Mouse (Mus musculus) adipocyte (in vitro differentiated cells): ENCODE results near the gene H1f0.
A peak's percentile ranks its signal among the peaks of the same experiment; 100 is the strongest.

Source experiments
- DNase-seq: peaks from one replicate; pipeline ENCODE4 v3.0.0-alpha.2; 2016; ENCODE audit warnings: low spot score

Gene H1f0

GRCm38 (mm10) chr15:79028237-79028738, at the start of gene H1f0:
H1f0 (plus strand) TSS chr15:79028450.
- DNase-seq, result peak; percentile 85

GRCm38 (mm10) chr15:78978875-78979274, 49.4 kb upstream of the H1f0 start:
- peak; percentile 97 for DNase-seq

DNA sequence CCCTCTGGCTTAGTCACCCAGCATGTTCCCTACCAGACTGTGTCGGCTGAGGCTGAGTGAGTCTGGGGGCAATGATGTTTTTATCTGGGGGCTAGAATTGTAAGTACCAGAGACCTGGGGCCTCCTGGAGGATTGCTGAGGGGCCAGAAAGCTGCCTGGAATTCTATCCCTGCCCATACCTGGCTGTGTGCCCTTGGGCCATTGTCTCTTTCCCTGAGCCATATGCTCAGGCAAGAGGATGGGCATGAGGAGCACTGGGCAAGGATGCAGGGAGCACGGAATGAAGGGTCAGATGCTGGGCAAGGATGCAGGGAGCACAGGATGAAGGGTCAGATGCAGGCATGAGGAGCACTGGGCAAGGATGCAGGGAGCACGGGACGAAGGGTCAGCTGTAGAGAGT, 48.2 kb upstream of the H1f0 start:
- DNase-seq, result no peak

DNA sequence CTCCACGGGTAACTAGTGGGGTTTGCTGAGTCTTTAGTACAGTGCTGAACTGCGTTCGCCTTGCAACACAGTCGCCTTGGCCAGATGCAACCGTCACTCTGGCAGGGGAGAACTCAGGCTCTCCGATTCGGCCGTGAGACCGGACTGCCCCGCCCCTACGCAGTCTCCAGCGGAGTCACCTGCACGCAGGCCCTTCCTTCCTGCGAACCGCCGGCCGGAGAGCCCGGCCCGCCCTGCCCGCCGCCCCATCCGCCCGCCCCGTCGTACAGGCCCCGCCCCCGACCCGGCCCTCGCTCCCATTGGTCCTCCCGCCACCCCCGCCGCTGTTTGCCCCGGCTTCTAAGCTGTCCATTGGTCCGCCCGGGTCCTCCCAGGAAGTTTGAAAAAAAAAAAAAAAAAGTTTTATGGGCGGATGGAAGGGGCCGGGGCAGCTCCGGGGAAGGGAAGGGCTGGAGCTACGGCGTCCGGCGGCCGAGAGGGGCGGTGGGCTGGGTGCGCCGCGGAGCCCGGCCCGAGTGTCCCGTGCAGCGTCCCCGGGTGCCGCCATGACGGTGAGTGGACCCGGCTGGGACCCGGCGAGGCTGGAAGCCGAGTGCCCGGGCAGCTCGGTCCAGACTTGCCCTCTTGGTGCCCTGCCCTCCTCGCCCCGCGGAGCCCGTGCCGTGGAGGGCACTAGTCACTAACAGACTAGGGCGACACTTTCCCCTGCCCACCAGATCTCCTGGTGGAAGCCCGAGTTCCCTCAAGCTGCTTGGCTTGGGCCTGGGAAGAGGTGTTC, 45.4 kb upstream of the H1f0 start:
- DNase-seq, result peak; percentile 89

DNA sequence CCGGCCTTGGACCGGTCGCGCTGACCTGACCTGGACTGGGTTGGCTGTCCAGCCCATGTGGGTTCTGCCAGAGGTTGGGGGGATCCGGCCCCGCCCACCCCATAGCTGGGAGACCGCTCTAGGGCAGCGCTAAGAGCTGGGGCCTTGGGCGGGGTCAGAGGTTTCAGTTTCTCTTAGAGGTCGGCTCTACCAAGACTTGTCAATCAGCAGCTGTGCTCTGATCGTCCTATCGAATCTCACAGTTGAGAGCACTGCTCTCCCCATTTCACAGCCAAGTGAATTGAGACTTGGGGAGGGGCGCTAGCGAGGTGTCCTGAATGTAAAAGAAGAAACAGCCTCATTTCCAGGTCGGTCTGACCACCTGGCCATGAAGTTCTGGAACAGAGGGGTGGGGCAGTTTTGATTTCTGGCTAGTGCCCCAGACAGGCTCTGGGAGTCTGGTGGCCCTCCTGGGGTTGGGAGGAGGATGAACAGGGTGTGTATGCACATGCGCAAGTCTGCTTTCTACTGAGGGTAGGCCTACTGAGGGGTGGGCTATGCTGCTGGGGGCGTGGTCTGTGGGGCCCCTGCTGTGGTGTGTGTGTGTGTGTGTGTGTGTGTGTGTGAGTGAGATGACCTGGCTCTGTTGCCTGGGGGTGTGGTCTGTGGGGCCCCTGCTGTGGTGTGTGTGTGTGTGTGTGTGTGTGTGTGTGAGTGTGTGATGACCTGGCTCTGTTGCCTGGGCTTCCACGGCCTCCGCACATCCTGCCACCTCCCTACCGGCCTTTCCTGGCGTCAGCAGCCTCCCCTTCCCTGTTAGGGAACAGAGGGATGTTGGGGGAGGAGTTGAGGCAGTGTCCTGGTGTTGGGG, 44.6 kb upstream of the H1f0 start:
- peak; percentile 45 for DNase-seq

- no peak for DNase-seq
These were observed 43.9 kb upstream of the H1f0 start for GRCm38 (mm10) chr15:78984286-78984778.

- no peak for DNase-seq
These were observed 41.6 kb upstream of the H1f0 start for GRCm38 (mm10) chr15:78986536-78987220.

DNA sequence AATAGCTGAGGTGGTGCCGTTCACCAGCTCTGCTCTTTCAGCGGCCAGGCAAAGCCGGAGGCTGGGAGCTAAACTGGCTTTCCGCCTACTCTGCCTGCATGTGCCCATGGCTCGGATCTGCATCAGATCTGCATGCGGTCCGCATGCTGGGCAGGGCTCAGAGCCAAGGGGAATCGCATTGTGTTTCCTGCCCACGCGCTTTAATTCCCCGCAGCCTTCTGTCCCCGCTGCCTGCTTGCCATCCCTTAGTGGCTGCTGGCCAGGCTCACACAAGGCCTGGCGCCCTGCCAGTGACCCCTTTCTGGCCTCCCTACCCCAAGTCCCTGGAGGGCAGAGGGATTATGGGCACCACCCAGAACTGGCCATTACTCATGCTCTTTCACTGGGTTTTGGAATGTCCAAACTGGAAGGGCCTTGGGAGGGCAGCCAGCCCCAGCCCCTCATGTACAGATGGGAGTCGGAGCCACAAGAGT, 39.7 kb upstream of the H1f0 start:
- peak; percentile 76 for DNase-seq

GRCm38 (mm10) chr15:78989152-78990092, 38.8 kb upstream of the H1f0 start:
- no peak for DNase-seq

DNA sequence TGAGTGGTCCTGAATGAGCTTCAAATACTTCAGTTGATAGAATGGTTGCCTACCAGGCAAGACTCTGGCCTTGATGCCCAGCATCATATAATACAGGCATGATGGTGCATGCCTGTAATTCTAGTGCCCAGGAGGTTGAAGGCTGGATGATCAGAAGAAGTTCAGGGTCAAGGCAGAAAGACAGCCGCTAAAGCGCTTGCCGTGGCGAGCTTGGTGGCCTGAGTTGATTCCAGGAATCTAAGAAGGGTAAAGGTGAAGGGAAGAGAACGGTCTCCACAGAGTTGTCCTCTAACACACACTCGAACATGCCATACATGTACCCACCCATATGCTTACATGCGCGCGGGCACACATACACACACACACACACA, 38.2 kb upstream of the H1f0 start:
- DNase-seq, result no peak

DNA sequence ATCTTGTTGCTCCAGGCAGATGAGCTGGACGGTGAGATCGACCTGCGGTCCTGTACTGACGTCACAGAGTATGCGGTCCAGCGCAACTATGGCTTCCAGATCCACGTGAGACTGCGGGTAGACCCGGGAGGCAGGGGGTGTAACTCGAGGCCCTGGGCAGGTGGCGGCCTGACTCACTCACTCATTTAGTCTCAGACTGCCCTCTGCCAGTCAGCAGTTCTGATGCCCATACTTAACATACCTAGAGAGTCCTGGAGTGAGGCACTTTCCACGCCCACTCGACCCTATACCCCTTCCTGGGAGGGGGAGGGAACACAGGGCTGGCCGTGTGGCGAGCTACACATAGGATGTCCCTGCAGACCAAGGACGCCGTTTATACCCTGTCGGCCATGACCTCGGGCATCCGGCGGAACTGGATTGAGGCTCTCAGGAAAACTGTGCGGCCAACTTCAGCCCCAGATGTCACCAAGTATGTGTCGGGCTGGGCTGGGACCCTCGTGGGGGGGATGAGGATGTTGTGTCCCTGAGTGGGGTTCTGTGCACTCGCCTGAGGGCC, 37.2 kb upstream of the H1f0 start:
- DNase-seq, result no peak

- DNase-seq, result no peak
These were observed 36.0 kb upstream of the H1f0 start for GRCm38 (mm10) chr15:78992235-78992634.

GRCm38 (mm10) chr15:78992925-78993324, 35.3 kb upstream of the H1f0 start:
- no peak for DNase-seq

- DNase-seq, result peak; percentile 34
These were observed 32.3 kb upstream of the H1f0 start for GRCm38 (mm10) chr15:78995916-78996315.

- no peak for DNase-seq
These were observed 31.6 kb upstream of the H1f0 start for GRCm38 (mm10) chr15:78996663-78997062.

- no peak for DNase-seq
These were observed 29.9 kb upstream of the H1f0 start for GRCm38 (mm10) chr15:78998348-78998747.

DNA sequence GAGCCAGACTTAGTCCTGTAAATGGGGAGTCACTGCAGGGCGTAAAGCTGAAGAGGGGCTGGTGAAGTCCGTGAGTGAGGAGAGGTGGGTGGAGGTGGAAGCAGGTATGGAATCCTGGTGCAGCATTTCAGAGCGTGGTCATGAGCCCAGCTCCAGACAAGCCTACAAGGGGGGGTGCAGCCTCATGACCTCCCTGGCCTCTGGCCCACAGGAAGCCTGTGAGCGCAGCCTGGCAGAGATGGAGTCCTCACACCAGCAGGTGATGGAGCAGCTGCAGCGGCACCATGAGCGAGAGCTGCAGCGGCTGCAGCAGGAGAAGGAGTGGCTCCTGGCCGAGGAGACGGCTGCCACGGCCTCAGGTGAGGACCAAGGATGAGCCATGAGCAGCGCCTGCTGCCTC, 28.7 kb upstream of the H1f0 start:
- DNase-seq, result no peak

- no peak for DNase-seq
These were observed 27.9 kb upstream of the H1f0 start for GRCm38 (mm10) chr15:79000357-79000791.

DNA sequence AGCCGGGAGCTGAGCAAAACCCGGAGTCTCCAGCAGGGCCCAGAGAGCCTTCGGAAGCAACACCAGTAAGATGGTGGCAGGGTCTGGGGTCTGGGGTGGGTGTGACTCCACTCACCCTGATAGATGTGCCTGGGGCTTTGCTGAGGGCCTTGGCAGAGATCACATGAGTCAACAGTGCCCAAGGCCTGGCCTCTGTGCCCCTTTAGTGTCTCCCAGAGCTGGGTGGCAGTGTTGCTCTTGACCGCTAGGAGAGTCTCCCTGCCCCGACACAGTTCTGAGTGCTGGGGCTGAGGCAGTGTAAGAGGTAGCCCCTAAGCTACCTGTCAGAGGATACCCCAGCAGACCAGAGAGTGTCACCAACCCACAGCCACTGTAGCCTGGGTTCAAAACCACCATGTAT, 26.7 kb upstream of the H1f0 start:
- no peak for DNase-seq

GRCm38 (mm10) chr15:79002036-79002435, 26.2 kb upstream of the H1f0 start:
- no peak for DNase-seq

DNA sequence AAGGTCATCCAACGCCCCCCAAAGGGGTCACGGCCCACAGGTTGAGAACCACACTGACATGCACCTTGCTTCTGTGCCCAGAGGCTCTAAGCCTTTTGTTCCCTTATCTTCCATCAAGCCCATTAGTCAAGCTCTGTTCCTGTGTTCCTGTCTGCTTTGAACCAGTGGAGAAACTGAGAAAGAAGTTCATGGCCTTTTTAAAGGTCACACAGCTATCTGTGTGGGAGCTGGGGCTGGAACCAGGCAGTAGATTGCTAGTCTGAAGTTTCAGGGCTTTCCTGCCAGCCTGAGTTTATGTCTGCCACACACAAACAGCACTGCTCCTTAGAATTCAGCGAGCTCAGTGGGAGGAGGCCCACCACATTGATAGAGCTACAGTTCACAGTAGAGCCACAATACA, 25.2 kb upstream of the H1f0 start:
- no peak for DNase-seq
